ENCODE assay signal across 14 mouse cellular contexts in the genomic region with DNA sequence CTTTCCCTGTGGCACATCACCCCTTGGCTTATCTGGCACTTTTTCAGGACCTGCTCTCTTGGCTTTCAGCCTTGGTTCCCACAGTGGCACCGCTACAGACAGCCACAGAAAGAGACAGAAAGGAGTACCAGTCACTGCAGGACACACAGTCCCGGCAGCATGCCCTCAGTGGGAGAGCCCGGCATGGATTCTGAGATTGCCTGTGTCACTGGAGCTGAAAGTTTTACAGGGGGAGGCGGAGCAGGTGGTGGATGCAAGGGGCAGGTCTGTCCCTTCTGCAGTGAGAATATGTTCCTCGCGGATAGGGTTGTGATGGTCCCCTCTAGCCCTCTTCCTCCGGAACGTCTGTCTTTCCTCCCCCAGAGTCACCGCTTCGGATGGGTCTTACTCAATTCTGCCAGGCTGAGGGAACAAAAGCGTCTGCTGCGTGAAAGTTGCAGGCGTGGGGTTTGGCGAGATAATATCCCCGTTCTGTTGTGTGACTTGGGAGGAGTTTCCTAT.
DNase-seq lines count a peak whose midpoint lies in the region; ATAC-seq and TF ChIP-seq lines count a peak whose summit lies in the region.
"Had no signal": no experiment of that assay in that cellular context is flagged by ENCODE, and none has a peak within 500 bp of the region (broad histone marks: within the 10 kb centered on the region; RNA-seq: fewer than 3 reads in every experiment).

No protein-coding gene starts in this region.

- ATAC-seq in hindbrain, embryonic 16.5 days = peak; percentile 34; the same call in 1 of the 2 replicates
- ATAC-seq in hindbrain, postnatal 0 days = no peak
- ATAC-seq in forebrain, embryonic 14.5 days = no peak

- no peak overlapping the region for H3K4me2 ChIP-seq in hindbrain, embryonic 16.5 days (ENCODE audit: low read length)
- H3K4me2 ChIP-seq in hindbrain, postnatal 0 days (ENCODE audit: low read depth, low read length) = no peak overlapping the region
- H3K4me2 ChIP-seq in forebrain, embryonic 14.5 days (ENCODE audit: low read length) = no peak overlapping the region
- H3K4me2 ChIP-seq: embryonic facial prominence, embryonic 12.5 days; heart, embryonic 12.5 days; hindbrain, embryonic 14.5 days; liver, embryonic 11.5 days had no signal

- H3K9ac ChIP-seq in hindbrain, embryonic 16.5 days (ENCODE audit: low read depth, low read length) = no peak overlapping the region
- H3K9ac ChIP-seq in hindbrain, postnatal 0 days (replicated peaks; ENCODE audit: low read length) = no peak overlapping the region
- no peak overlapping the region for H3K9ac ChIP-seq in forebrain, embryonic 14.5 days (ENCODE audit: low read length)
- H3K9ac ChIP-seq: embryonic facial prominence, embryonic 12.5 days; heart, embryonic 12.5 days; hindbrain, embryonic 14.5 days had no signal

- H3K27ac ChIP-seq in hindbrain, embryonic 16.5 days (ENCODE audit: low read depth, low read length) = no peak overlapping the region
- H3K27ac ChIP-seq in hindbrain, postnatal 0 days = no peak overlapping the region
- H3K27ac ChIP-seq in forebrain, embryonic 14.5 days (ENCODE audit: low read depth, low read length) = no peak overlapping the region
- H3K27ac ChIP-seq: embryonic facial prominence, embryonic 12.5 days; hindbrain, embryonic 14.5 days had no signal

- WGBS in hindbrain, embryonic 16.5 days = 73% methylated on average over 15 of the region's 15 CpGs
- 56% methylated on average over 15 of the region's 15 CpGs for WGBS in hindbrain, postnatal 0 days
- WGBS in forebrain, embryonic 14.5 days = 79% methylated on average over 15 of the region's 15 CpGs

- no peaks in the 10 kb centered on the region for H3K27me3 ChIP-seq in hindbrain, embryonic 16.5 days (replicated peaks; ENCODE audit: control insufficient read depth, insufficient read depth, low read length)
- no peaks in the 10 kb centered on the region for H3K27me3 ChIP-seq in hindbrain, postnatal 0 days (ENCODE audit: insufficient read depth, low read length)
- no peaks in the 10 kb centered on the region for H3K27me3 ChIP-seq in forebrain, embryonic 14.5 days (replicated peaks; ENCODE audit: control insufficient read depth, insufficient read depth, low read length)
- H3K27me3 ChIP-seq: embryonic facial prominence, embryonic 12.5 days; heart, embryonic 12.5 days had no signal

- no peak for TF ChIP-seq CTCF in hindbrain, postnatal 0 days (IDR thresholded peaks at IDR 0.05; ENCODE audit: low read depth)

- no peaks in the 10 kb centered on the region for H3K36me3 ChIP-seq in hindbrain, embryonic 16.5 days (ENCODE audit: control insufficient read depth, insufficient read depth, low read length)
- no peaks in the 10 kb centered on the region for H3K36me3 ChIP-seq in hindbrain, postnatal 0 days (ENCODE audit: insufficient read depth, low read length)
- H3K36me3 ChIP-seq in forebrain, embryonic 14.5 days (ENCODE audit: control insufficient read depth, insufficient read depth, low read length) = no peaks in the 10 kb centered on the region
- H3K36me3 ChIP-seq: embryonic facial prominence, embryonic 12.5 days; heart, embryonic 12.5 days had no signal

- peaks cover 4% of the 10 kb centered on the region; the same call in 1 of the 2 replicates for H3K9me3 ChIP-seq in hindbrain, embryonic 16.5 days (ENCODE audit: control insufficient read depth, low read length)
- no peaks in the 10 kb centered on the region for H3K9me3 ChIP-seq in hindbrain, postnatal 0 days (ENCODE audit: low read length)
- 0 out of 2 replicates have a peak, but pooled peaks cover 3% of the 10 kb centered on the region for H3K9me3 ChIP-seq in forebrain, embryonic 14.5 days (replicated peaks; ENCODE audit: control insufficient read depth, low read length)
- H3K9me3 ChIP-seq: embryonic facial prominence, embryonic 12.5 days; heart, embryonic 12.5 days had no signal

- H3K4me1 ChIP-seq in hindbrain, embryonic 16.5 days (ENCODE audit: control insufficient read depth, insufficient read depth, low read depth, low read length) = peaks cover 2% of the 10 kb centered on the region; the same call in 1 of the 2 replicates
- H3K4me1 ChIP-seq in hindbrain, postnatal 0 days (ENCODE audit: insufficient read depth, low read length) = no peaks in the 10 kb centered on the region
- no peaks in the 10 kb centered on the region for H3K4me1 ChIP-seq in forebrain, embryonic 14.5 days (ENCODE audit: control insufficient read depth, insufficient read depth, low read length)
- H3K4me1 ChIP-seq: embryonic facial prominence, embryonic 12.5 days had no signal

- DNase-seq in hindbrain, postnatal 0 days (ENCODE audit: low spot score) = no peak
- DNase-seq in frontal cortex, postnatal 14 days (ENCODE audit: low spot score in 2 of 2) = peak; percentile 10 to 12
- peak; percentile 56 to 60 for DNase-seq in layer of hippocampus, postnatal 36 days
- DNase-seq in right cerebral cortex, postnatal 36 days (ENCODE audit: low spot score in 2 of 2) = peak; percentile 21 to 22
- DNase-seq in thymus, adult 18-20 months = no peak
- no peak for DNase-seq in thymus, postnatal 36 days
- no peak for DNase-seq in forebrain, embryonic 14.5 days (ENCODE audit: low spot score)
- DNase-seq: kidney, postnatal 10 days; lung, postnatal 4 days had no signal

- H3K4me3 ChIP-seq in hindbrain, embryonic 16.5 days (ENCODE audit: low read length) = no peak overlapping the region
- H3K4me3 ChIP-seq in hindbrain, postnatal 0 days (ENCODE audit: low read length) = no peak overlapping the region
- no peak overlapping the region for H3K4me3 ChIP-seq in forebrain, embryonic 14.5 days (ENCODE audit: low read depth, low read length)
- H3K4me3 ChIP-seq: embryonic facial prominence, embryonic 12.5 days; heart, embryonic 12.5 days had no signal

Comparison
In these comparisons a context has a peak if more than half of its experiments do, and no peak if none do; other contexts are left out.
1. DNase-seq: peak in frontal cortex, postnatal 14 days (2 of 2), layer of hippocampus, postnatal 36 days (2 of 2) and right cerebral cortex, postnatal 36 days (2 of 2); none in hindbrain, postnatal 0 days (single experiment), thymus, adult 18-20 months (0 of 2), thymus, postnatal 36 days (0 of 2) and forebrain, embryonic 14.5 days (single experiment).